Mouse (Mus musculus) right cerebral cortex, postnatal 4 days (tissue): ENCODE measurements around the gene Gm21915.

Source experiments
- DNase-seq: peaks from one replicate; pipeline ENCODE4 v3.0.0-alpha.2; 2022

Gm21915 gene

DNA sequence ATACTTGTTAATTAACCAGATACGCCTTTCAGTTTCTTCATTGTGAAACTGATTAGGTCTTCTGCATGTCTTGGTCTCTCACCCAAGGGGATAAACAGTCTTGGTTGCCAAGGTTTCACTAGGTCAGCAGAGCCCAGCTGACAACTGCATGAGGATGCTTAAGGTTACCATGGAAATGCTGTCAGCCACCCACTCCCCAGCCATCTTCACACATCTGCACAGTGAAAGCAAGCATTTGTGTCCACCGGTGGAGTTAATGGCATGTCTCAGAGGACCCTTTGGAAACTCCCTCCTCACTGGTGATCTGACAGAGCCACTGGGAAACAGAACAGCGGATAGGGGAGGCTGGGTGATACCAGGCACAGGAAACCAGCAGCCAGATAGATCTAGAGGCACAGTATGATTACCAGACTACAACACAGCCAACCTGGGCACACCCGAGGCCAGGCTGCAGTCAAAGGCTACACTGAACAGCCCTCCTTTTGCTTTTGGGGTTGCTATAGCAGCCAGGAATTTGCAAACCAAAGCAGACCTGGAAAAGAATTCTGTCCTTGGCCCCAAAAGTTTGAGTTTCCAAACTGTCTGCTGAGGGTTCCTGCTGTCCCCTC lies 1.0 kb downstream of the Gm21915 start:
- no peak for DNase-seq

DNA sequence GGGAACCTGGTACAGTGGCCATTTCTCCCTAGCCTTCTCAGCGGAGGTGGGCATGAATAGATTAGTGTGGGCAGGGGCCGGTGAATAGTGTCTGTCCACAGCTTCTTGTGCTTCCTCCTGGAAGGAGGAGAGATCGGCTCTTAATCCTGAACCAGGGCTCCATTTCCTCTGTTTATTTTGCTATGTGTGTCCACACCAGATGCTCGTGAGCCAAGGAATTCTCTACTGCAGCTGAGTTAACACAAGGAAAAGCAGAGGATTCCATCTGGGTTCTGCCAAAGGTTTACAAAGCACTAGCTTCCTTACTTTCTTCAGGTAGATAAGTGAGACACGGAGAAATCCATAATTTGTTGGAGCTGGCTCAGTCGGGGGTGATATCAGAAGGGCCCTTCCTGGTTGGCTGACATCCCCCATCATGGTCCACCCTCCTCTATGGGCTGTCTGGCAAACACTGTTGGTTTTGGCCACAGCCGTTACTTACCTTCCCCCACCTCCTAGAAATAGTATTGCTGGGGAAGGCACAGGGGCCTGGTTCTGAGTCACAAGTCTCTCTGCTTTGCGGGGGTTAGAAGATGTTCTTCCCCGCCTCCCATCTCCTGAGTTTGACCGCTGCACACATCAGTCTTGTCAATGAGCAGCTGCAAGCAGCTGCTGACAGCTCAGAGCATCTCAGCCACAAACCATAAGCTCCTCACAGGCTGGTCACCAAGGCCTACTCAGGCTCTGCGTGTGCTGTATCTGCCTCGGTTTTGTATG lies 5.0 kb downstream of the Gm21915 start:
- DNase-seq = no peak

DNA sequence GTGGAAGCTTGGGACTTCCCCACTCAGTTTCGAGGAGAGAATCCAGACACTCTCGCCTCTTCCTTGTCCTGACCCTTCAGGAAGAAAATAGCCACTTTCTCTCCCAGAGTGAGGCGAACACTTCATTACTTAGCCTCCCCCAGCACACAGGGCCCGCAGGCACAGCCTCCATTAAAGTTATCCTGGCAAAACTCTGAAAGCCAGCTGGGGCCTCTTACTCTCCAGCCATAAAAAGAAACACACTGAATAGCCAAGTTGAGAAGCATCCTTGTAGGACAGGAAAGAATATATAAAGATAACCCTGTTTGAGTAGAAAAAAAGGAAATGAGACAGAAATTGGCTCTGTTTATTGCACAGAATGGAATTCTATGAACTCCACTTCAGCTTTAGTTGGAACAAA lies 8.2 kb downstream of the Gm21915 start:
- no peak for DNase-seq

DNA sequence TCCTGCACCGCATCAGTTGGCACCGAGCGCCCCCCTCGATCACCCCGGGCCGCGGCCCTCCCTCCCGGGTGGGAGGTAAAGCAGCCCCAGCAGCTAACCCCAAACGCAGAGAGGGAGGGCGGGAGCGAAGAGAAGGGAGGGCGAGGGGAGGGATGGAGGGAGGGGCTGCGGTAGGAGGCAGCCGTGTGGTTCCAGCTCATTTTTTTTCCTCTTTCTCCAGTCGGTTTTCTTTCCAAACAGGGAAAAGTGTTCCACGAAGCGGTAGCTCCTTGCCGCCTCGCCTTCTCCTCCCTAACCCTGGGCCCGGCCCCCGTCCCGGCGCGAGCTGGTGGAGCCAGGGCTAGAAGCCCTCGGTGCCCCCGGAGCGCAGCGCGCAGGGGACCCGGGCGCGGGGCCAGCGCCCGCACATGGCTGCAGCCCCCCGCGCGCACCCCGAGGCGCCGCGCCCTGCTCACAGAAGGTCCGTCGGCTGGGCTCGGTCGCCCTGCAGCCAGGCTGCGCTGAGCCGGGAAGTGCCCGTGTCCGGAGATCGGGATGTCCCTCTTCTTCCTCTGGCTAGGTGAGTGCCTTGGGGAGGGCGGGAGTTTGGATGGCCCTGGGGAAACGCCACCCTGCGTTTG lies 15.5 kb downstream of the Gm21915 start, which contains the start of gene Clmp:
TSS of gene Clmp (plus strand) at position 162 of the 620 bp plus-strand sequence.
- DNase-seq = peak; percentile 61

DNA sequence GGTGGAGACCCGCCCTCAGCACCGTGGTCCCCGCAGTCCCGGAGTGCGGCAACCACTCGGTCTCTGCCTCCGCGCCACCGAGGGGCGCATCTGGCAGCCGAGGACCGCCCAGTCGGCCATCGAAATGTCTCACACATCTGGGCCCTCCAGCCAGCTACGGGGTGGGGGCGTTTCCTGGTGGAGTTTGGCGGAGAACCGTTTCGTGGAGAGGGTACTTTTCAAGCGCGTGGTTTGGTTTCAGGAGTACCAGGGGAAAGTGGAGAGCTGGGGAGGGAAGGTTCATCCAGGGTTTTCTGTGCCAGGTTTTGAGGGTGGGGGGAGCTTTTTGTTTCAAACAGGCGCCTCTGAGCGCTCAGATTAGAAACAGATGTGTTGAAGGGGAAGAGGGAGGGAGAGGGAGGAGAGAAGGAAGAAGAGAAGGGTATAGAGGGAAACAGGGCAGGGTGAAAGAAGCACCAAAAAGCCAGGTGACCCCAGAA lies 16.0 kb downstream of the Gm21915 start:
- peak; percentile 60 for DNase-seq

DNA sequence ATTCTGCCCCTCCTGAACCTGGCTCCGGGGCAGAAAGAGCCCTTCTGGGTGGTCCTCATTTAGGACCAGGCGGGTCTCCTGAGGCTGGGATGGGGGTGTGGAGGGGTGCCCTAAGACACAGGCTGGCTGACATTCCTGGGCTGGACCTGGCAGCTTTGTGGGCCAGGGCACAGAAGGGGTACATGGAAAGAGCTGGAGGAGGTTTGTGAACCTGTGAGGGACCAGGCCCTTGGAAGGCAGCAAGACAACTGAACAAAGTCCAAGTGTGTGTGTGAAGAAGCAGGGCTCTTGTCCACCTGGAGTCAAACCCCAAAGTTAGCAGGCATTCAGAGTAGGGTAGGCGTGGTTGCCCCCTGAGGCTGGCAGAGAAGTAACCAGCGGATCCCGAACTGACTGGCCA lies 16.6 kb downstream of the Gm21915 start:
- no peak for DNase-seq

DNA sequence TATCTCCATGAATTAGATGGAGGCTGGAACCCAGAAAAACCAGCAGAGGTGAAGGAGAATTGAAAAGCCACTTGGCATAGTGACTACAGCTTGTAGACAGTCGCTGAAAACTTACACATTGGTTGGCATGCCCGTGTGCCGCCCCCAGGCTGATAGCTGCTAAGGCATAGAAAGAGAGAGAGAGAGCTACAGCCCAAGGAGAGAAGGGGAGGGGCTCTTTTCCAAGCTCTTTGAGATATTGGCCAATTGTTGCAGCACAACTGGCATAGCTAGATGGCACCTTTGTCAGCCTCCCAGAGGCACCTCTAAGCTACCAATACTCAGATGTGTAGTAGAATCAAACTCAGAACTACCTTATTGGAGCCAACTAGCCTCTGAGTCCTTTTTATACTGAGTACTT lies 17.1 kb downstream of the Gm21915 start:
- DNase-seq = no peak

DNA sequence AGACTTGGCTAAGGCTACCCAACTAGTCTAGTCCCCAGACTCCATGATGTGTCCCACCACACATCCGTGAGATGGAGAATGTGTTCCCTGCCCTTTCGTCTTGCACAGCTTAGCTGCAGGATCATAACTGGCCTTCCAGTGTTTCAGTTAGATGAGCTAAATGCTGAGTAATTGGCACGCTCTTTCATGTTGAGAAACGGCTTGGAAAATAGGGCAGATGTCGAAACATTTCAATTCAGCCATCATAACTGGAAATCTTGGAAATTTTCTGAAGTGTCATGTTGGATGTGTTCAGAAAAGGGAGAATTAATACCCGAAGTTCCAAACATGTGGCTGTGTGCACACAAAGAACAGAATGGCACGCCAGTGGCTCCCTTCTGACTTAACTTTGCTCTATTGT lies 20.1 kb downstream of the Gm21915 start:
- no peak for DNase-seq

DNA sequence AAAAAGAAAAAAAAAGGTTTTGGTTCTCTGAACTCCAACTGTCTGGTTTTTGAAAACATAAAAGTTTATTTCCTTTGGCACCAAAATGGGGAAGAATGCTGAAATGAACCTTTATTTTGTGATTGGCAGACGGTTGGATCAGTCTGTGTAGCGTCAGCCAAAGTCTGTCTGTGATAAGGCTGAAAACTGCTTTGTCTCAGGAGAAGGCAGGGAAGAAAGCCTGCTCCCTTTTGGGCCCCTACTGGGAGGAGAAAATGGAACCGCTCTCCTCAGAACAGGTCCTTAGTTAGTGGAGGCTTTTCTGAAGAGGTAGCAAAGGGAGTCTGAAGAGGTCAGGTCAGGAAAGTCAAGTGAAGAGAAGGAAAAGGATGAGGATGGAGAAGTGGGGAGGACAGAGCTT lies 22.6 kb downstream of the Gm21915 start:
- no peak for DNase-seq

DNA sequence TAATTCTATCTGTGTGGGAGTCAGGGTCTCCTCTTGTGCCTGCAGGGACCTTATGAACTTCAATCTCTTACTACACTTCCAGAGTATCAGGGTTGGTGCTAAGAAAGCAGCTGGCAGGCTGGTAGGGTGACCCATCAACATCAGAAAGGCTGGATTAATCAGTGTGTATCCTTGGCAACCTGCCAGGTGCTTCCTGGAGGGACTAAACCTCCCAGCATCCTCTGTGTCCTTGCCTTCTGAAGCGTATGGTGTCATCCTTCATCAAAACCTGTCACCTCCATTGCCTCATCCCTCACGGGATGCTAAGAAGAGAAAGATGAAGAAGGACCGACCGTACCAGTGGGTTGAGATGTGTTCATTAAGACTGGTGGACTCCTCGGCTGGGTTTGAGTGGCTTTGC lies 23.4 kb downstream of the Gm21915 start:
- DNase-seq = peak; percentile 32

DNA sequence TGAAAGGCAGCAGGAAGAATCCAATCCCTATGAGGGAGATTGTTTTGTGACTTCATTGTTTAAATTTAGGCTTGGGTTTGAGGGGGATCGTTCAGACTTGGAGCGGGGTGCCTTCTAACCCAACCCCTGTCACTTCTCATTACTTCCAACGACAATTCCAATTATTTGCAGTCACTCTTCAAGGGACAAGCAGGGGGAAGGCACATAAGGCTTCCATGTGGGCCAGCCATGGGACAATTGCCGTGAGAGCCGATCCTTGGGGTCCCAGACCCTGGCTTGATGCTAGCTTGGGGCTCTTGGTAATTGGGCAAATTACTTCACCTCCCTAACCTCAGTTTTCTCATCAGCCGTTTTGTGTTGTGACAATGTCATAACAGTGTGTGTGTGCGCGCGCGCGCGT lies 23.9 kb downstream of the Gm21915 start:
- DNase-seq = no peak

DNA sequence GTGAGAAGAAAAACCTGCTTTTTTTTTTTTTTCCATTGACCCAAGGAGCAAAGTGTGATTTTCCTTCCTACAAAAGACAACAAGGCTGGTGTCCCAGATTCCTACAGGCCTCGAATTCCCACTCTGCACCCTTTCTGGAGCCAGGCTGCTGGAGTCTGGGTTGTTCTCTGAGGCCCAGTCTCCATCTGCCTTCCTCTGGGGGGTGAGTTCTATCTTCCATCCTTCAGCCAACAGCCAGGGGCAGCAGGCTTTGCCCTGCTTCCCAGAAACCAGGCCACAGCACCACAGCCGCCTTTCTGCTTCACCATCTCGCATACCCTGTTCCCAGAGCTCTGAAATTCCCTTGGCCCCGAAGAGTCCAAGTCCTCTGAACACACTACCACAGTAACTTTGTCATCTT lies 25.7 kb downstream of the Gm21915 start:
- no peak for DNase-seq

DNA sequence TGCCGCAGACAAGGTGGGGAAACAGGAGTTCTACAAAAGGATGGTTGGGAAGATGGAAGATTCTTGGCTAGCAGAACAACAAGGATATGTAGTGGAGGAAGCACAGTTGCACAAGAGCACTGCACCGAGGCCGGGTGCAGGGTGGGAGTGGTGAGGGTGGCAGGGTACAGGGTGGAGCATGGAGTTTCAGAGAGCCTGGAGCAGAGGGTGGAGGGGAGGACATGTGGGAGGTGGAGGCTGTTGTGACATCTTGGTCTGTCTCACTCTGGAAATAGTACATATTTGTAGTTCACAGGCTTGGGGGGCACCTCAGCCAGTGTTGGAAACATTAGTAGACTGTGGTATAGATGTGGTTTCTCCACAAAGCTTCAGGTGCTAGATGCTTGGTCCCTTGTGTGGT lies 28.8 kb downstream of the Gm21915 start:
- no peak for DNase-seq

DNA sequence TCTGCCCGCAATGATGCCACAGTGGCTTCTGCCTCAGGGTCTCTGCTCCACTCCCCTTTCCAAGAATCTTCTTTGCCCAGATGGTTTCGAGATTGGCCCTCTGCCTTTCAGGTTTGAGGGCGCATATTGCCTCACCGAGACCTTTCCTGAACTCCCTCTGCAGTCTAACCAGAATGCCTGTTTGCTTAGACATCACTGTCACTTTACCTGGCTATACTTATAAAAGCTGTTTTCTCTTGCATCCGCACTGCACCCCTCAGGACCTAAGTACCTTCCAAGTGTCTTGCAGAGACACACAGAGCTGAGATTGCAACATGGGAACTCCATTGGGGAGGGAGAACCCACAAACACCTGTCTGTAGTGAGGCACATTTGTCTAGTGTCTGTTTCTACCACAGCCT lies 29.8 kb downstream of the Gm21915 start:
- no peak for DNase-seq

DNA sequence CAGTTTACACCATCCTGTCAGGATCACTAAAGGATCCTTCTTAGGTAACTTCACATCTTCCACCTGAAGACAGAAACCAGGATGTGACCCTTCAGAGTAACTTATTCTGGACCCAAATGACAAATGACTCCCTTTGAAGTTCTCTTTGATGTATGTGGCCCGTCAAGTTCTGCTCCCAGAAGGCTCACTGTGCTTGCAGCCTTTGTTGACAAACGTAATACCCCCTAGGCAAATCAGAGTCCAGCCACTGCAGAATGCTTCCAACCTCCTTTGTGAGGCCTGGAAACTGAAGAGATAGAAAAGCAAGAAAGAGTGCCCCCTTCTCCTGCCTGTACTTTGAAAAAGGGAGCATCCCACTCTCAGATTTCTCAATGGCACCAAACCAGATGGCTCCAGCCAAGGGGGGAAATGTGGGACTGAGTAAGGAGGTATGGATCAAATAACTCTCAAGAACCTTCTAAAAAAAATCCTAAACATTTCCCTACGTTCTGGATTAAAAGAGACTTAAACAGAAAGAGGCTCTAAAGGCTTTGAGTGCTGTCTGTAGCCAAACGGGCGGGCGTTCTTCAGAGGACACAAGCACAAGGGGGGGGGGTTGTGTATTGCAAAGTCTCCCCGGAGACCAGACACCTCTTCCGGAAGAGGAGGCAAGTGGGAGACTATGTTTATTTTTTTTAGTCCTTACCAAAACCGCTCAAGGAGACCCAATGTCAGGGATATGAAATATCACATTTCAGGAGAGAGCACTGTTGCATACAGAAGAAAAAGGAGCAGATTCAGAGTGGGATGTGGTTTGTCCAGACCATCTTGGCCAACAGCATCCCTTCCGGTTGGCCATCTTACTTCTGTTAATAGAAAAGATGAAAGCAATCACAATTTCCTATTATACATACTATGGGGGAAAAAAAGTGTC lies 34.2 kb downstream of the Gm21915 start:
- no peak for DNase-seq

DNA sequence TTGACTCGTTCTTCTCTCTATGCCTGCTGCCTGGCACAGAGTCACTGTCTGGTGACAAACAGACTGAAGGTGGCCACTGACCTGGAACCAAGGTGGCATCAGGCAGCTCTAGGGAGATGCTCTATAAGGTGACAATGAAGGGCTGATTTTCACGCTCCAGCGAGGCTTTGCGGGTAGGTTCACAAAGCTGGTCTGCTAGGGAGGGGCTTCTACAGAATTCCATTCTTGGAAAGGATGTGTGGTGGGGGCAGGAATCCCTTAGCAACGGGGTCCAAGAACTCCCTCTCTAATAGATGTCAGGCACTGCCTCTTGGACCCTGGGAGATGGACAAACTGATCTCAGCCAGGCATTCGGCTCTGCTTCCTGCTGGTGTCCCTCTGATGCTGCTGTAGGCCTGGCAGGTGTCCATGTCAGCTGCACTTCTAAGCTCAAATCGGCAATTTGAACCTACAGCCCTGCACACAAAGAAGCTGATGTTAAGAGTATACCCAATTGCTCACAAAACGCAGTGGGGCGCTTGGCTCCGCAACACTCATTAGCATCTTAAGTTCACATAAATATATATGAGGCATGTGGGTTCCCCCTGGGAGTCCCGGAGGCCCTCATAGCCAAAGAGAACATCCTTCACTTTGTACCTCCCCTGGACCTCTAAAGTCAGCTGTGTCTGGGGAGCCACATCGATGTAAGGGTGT lies 38.2 kb downstream of the Gm21915 start:
- DNase-seq = peak; percentile 29

DNA sequence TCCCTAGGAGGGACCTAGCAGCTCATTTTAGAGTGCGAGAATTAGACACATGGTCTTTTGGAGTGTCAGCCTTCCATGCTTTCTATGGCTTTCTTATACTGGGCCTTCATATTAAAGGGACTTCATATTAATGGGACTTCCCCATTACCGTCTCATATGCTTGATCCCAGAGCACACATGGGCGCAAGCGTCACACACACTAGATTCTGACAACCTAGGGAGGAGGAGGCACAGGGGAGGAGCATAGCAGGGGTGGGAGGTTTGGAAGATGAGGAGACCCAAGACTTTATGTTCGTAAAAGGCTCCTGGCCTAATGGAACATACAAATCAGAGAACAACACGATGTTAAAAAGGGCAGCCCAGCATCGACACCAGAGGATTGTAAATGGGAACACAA lies 38.7 kb downstream of the Gm21915 start:
- no peak for DNase-seq

DNA sequence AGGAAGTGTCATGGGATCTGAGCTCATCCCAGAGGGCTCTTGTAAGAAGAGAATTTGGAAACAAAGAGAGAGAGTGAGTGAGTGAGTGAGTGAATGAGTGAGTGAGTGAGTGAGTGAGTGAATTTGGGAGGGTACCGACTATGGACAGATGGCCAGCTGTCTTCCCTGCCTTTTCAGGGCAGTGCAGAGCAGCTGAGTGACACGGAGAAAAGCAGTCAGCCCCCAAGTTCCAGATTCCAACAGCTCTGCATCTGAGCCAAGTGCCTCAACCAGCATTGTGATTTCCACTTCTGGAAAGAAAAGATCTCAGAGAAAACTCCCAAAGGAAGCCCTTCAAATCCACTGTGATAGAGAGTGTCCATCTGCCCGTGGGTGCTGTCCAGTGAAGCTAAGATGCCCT lies 39.2 kb downstream of the Gm21915 start:
- DNase-seq = no peak

DNA sequence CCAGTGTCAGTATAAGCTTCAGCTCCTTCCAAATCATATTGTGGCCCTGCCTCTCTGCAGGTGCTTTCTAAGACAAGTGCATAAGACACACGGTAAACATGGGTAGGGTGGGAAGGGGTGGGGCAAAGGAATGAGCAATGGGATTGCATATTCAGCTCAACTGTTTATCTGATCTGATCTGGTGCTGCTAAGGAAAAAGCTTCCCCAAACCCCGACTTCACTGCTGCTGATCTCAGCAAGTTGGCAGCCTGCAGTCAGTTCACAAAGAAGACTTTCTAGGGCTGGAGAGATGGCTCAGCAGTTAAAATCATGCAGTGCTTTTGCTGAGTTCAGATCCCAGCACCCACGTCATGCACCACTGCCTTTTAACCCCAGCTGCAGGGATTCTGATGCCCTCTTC lies 39.6 kb downstream of the Gm21915 start:
- DNase-seq = no peak

DNA sequence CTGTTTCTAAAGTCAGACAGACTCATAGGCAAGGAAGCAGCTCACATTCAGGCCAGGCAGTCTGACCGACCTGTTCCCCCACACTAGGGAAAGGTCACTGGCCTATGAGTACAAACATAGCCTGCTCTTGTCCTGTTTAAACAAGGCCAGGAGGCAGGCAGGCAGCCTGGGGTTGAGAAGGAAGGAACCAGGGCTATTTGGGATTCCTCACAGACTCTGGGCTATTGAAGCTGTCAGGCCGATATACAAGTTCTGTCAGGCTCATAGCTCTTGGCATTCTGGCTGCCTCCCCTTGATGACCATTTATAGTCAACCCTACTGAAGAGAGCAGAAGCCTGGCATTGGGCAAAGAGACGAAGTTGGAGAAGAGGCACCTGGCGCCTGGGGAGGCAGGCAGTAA lies 41.2 kb downstream of the Gm21915 start:
- no peak for DNase-seq

DNA sequence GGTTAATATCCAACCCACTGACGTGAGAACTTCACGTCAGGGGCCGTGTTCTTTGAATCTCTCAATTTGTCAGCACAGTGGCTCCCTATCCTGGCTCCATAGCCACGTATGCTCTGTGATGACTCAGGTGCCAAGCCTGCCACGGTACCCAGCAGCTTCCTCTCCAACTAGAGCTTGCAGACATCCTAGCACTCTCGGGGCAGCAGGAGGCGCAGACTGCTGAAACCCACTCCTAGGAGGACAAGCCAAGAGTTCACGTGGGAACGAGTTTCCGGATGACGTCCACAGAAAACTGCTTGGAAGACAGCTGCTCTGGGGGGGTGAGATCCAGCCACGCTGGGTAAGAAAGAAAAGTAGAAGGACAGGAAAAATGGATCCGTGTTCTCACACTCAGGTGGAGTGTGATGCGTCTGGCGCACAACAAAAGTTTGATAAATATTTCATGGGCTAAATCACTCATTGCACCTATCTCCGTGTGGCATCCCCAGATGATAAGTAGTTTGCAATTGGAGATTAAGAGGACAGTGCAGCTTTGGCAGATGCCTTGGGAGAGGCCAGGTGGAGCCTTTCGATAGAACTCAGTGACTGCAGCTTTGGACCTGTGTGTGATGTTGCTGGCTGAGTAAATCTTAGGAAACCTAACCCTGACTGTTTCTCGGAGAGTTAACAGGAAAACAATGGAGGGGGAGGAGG lies 46.9 kb downstream of the Gm21915 start:
- DNase-seq = no peak

DNA sequence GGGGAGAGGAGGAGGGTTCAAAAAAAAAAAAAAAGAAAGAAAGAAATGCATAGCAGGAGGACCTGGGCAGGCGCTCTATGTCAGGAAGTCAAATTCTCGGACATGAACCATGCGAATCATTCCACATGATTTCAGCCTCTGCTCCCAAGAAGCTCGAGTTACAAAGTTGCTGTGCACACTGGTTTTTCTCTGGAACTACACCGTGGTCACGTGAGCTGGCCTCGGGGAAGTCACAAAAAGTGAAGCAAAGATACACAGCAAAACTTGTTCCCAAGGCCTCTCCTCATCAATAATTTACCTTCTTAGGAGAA lies 47.4 kb downstream of the Gm21915 start:
- no peak for DNase-seq
